Mouse (Mus musculus) thymus, adult 2 months (tissue): ENCODE measurements around the gene Slx1b. TPM values are rescaled to one million over a fixed set of nuclear protein-coding genes. Genes with fewer than 3 reads are reported as not detected.
"Not testable (repeated sequence)": the region's sequence is repeated elsewhere in the genome, so short reads cannot be mapped to it uniquely, and the experiment has no call there.

Source experiments
- DNase-seq: peaks from one replicate; pipeline ENCODE4 v3.0.0; 2021
- H3K27ac ChIP-seq: fragments of 200-500 bp; 2 replicates; pipeline ENCODE4 v1.5.1; 2012; ENCODE audit warnings: low read length, control low read depth; ENCODE audit not compliant: control insufficient read depth, insufficient read depth
- H3K27me3 ChIP-seq: fragments of 200-500 bp; 2 replicates; pipeline ENCODE4 v1.6.1; 2012; ENCODE audit warnings: mild to moderate bottlenecking, low read length, moderate library complexity, mixed read lengths; ENCODE audit not compliant: control insufficient read depth, insufficient read depth
- H3K36me3 ChIP-seq: fragments of 200-500 bp; 2 replicates; pipeline ENCODE4 v1.6.1; 2012; ENCODE audit warnings: mild to moderate bottlenecking, low read length, moderate library complexity; ENCODE audit not compliant: control insufficient read depth, insufficient read depth
- H3K4me1 ChIP-seq: fragments of 200-500 bp; replicated peaks from 2 replicates; pipeline ENCODE4 v1.6.1; 2012; ENCODE audit warnings: low read length; ENCODE audit not compliant: control insufficient read depth, insufficient read depth
- H3K4me3 ChIP-seq: fragments of 200-500 bp; 2 replicates; pipeline ENCODE4 v1.5.1; 2012; ENCODE audit warnings: mild to moderate bottlenecking, low read length, control low read depth, moderate library complexity; ENCODE audit not compliant: control insufficient read depth, insufficient read depth
- CTCF ChIP-seq: fragments of 200-500 bp; IDR thresholded peaks from 2 replicates; pipeline ENCODE4 v1.5.1; 2012; ENCODE audit warnings: mild to moderate bottlenecking, control low read depth, low read length, moderate library complexity, borderline replicate concordance; ENCODE audit not compliant: control insufficient read depth, poor library complexity, insufficient read depth; ENCODE audit errors: extremely low read depth
- POLR2A ChIP-seq: fragments of 200-500 bp; IDR thresholded peaks from 2 replicates; pipeline ENCODE4 v1.6.1; 2012; ENCODE audit warnings: mild to moderate bottlenecking, low read length, control low read depth, moderate library complexity; ENCODE audit not compliant: control insufficient read depth, poor library complexity, insufficient read depth; ENCODE audit errors: extremely low read depth
- whole genome bisulfite sequencing: fragments of 180-500 bp; shearing (Covaris S2); methylation state at CpG from one replicate; pipeline ENCODE4 v1.1.7; 2018; 5-methylcytosine and 5-hydroxymethylcytosine counted together
- polyA plus RNA-seq: library from polyadenylated mRNA; depleted of rRNA; stranded (reverse); fragments of >200 nt; gene quantifications from 2 replicates; pipeline ENCODE4 v1.2.3, GENCODE M21; 2012

Gene Slx1b
- polyA plus RNA-seq, 1 experiment = 34.6 TPM

DNA sequence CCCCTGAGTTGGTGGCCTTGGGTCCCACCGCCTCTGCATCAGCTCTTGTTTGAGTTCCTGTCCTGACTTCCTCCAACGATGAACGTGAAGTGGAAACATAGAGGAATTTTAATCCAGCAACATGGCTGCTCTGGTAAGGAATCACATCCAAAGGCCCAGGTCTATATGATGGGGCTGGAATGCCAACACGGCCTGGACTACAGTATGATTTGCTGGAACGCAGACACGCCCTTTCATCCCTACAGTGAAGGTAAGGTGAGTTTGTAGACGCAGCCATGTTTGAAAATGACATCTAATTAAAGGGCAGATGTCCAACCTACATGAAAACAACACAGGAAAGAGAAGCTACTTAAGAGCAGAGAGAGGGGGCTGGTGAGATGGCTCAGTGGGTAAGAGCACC lies 1.8 kb downstream of the Slx1b start:
- H3K4me3 ChIP-seq = no peak overlapping the region
- no peak for DNase-seq
- peaks cover 1% of the 10 kb centered on the region; the same call in 1 of the 2 replicates for H3K36me3 ChIP-seq
- H3K27me3 ChIP-seq = no peaks in the 10 kb centered on the region
- H3K27ac ChIP-seq = no peak overlapping the region
- 90% methylated on average over 7 of the region's 7 CpGs for WGBS
- peaks cover 17% of the 10 kb centered on the region for H3K4me1 ChIP-seq
- TF ChIP-seq CTCF (no peak), POLR2A (no peak)

- 11% methylated on average over 3 of the region's 3 CpGs for WGBS
- DNase-seq = peak; percentile 89
- Histone ChIP-seq H3K4me3 (no peak overlapping the region), H3K36me3 (no peaks in the 10 kb centered on the region), H3K4me1 (peaks cover 17% of the 10 kb centered on the region), H3K27ac (no peak overlapping the region), H3K27me3 (no peaks in the 10 kb centered on the region)
- TF ChIP-seq POLR2A = no peak
- no peak for TF ChIP-seq CTCF
Observed at GRCm38 (mm10) chr7:126693256-126693655, 2.3 kb downstream of the Slx1b start.

- Histone ChIP-seq H3K27ac (no peak overlapping the region), H3K4me3 (no peak overlapping the region), H3K4me1 (peaks cover 15% of the 10 kb centered on the region), H3K36me3 (no peaks in the 10 kb centered on the region), H3K27me3 (no peaks in the 10 kb centered on the region)
- TF ChIP-seq POLR2A (no peak), CTCF (no peak)
- no peak for DNase-seq
- WGBS = 96% methylated on average over 26 of the region's 26 CpGs
Observed at GRCm38 (mm10) chr7:126692426-126692825, 3.2 kb downstream of the Slx1b start.

DNA sequence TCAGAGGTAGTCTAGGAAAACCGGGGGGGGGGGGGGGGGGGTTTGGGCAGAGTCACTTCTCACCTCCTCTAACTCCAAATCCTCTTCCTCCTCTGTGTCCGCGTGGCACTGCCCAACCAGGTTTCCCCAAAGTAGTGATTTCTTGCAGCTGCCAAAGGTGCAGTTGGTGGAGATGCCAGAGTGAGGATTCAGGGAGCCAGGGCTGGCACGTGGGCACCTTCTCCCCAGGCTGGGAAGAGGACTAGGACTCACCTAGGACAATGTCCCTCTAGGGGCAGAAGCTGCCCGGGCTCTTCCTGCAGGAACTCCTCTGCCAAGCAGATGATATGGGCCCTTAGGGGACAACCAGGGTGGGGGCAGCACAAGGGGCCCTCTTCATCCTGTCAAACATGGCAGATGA lies 3.9 kb downstream of the Slx1b start:
- DNase-seq = no peak

GRCm38 (mm10) chr7:126690737-126691136 lies 4.8 kb downstream of the Slx1b start:
- Histone ChIP-seq H3K4me1 (peaks cover 3% of the 10 kb centered on the region), H3K4me3 (no peak overlapping the region), H3K27ac (no peak overlapping the region), H3K36me3 (no peaks in the 10 kb centered on the region), H3K27me3 (no peaks in the 10 kb centered on the region)
- TF ChIP-seq CTCF (no peak), POLR2A (no peak)
- 96% methylated on average over 3 of the region's 3 CpGs for WGBS
- DNase-seq = no peak

More for the DNA sequence above, 3.9 kb downstream of the Slx1b start:
- no peaks in the 10 kb centered on the region for H3K36me3 ChIP-seq
- no peak overlapping the region for H3K4me3 ChIP-seq
- H3K27me3 ChIP-seq = no peaks in the 10 kb centered on the region
- peaks cover 9% of the 10 kb centered on the region for H3K4me1 ChIP-seq
- 88% methylated on average over 5 of the region's 5 CpGs for WGBS
- TF ChIP-seq CTCF (no peak), POLR2A (no peak)
- no peak overlapping the region for H3K27ac ChIP-seq

DNA sequence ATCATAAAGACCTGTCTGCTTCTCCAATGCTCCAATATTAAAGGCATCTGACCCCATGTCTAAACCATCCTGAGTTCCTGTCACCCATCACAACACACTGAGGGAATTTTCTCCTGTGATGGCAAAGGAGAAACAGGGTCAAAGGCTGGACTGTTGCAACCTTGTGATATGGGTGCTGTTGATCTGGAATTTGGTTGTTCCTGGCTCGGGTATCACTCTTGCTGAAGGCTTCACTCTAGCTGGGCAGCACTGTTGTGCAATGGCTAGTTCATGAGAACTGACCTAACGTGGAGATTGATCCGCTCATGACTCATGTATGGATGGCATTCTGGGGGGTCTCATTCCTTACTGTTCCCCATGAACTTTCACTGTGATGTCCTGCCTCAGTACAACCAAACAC lies 6.6 kb downstream of the Slx1b start:
- H3K27me3 ChIP-seq = no peaks in the 10 kb centered on the region
- no peaks in the 10 kb centered on the region for H3K4me1 ChIP-seq
- no peak overlapping the region for H3K4me3 ChIP-seq
- DNase-seq = no peak
- no peak overlapping the region for H3K27ac ChIP-seq
- H3K36me3 ChIP-seq = no peaks in the 10 kb centered on the region
- TF ChIP-seq POLR2A = no peak
- no peak for TF ChIP-seq CTCF
- 89% methylated on average over 3 of the region's 3 CpGs for WGBS

DNA sequence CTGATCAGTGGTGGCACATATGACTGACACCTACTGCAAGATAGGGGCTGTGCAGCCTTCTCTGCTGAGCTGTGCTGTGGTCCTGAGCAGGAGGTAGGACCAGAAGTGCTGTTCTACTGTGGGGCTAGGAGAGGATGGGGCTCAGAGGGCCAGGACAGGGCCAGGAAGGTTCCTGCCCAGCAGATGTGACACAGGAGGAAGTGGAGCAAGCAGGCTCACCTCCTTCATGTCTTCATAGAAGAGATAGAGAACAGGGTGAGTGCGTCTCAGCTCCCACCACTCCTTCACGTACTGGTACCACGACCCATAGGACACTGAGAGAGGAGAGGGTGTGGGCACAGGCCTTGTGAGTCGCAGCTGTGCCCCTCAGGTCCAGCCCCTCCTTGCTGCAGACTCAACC lies 7.4 kb downstream of the Slx1b start:
- not testable (repeated sequence) for H3K36me3 ChIP-seq, H3K4me1 ChIP-seq, H3K27me3 ChIP-seq, H3K27ac ChIP-seq, DNase-seq, H3K4me3 ChIP-seq
- 67% methylated on average over 4 of the region's 4 CpGs for WGBS

- no peak overlapping the region for H3K4me3 ChIP-seq
- no peaks in the 10 kb centered on the region for H3K36me3 ChIP-seq
- no peak for TF ChIP-seq CTCF
- TF ChIP-seq POLR2A = no peak
- no peaks in the 10 kb centered on the region for H3K4me1 ChIP-seq
- 98% methylated on average over 5 of the region's 5 CpGs for whole genome bisulfite sequencing
- DNase-seq = no peak
- no peaks in the 10 kb centered on the region for H3K27me3 ChIP-seq
- H3K27ac ChIP-seq = no peak overlapping the region
Observed at GRCm38 (mm10) chr7:126681221-126681620, 14.4 kb downstream of the Slx1b start.
